24 mouse cellular contexts compared by ENCODE assay signal in genomic region chr10:129490101-129490500, GRCm38 (mm10). TPM values are rescaled to one million over a fixed set of nuclear protein-coding genes. Genes with fewer than 3 reads are reported as not detected.
DNase-seq lines count a peak whose midpoint lies in the region.
"Had no signal": no experiment of that assay in that cellular context is flagged by ENCODE, and none has a peak within 500 bp of the region (broad histone marks: within the 10 kb centered on the region; RNA-seq: fewer than 3 reads in every experiment).

No protein-coding gene starts in this region.

- peak; percentile 4 for DNase-seq in layer of hippocampus, adult 9-11 months
- DNase-seq in layer of hippocampus, postnatal 14 days (ENCODE audit: low spot score in 2 of 2): no peak
- peak; percentile 88 for DNase-seq in brain, adult 2 months (ENCODE audit: low read depth, low spot score)
- DNase-seq in frontal cortex, postnatal 36 days (ENCODE audit: low spot score in 2 of 2): peak; percentile 18 to 46
- DNase-seq in left cerebral cortex, postnatal 36 days (ENCODE audit: low spot score in 2 of 2): peak; percentile 7 to 9
- DNase-seq in cerebellum, postnatal 4 days (ENCODE audit: low spot score in 2 of 2): no peak
- DNase-seq in thymus, postnatal 10 days (ENCODE audit: low spot score in 2 of 2): no peak
- DNase-seq: adrenal gland, postnatal 14 days; cerebellum, adult 11-12 months; cerebellum, adult 9-11 months; gastrocnemius, postnatal 25 days; heart, adult 18-20 months; heart, postnatal 4 days; kidney, adult 8-10 months; kidney, postnatal 10 days; lung, embryonic 14.5 days; lung, postnatal 14 days; midbrain, embryonic 14.5 days; retina, postnatal 1 day; thymus, postnatal 25 days had no signal

- intact Hi-C loops in left cerebral cortex, postnatal 36 days (cut with DNase I): no loop called here

RNA-seq across cellular contexts. Expression of gene Olfr789, which starts 5.5 kb away (rescaled TPM):
- not detected for total RNA-seq in layer of hippocampus, postnatal 14 days (2021)
- not detected for total RNA-seq in left cerebral cortex, postnatal 36 days (2021)
- total RNA-seq: adrenal gland, postnatal 14 days; gastrocnemius, adult 18-20 months; gastrocnemius, postnatal 25 days; heart, adult 18-20 months; heart, postnatal 4 days; layer of hippocampus, postnatal 25 days; liver, adult 2 months; monocyte, adult 5-6 weeks had no signal

RNA-seq across cellular contexts. Expression of gene Olfr790, which starts 8.2 kb away (rescaled TPM):
- total RNA-seq in layer of hippocampus, postnatal 14 days (2021): not detected
- total RNA-seq in left cerebral cortex, postnatal 36 days (2021): not detected
- total RNA-seq: adrenal gland, postnatal 14 days; gastrocnemius, adult 18-20 months; gastrocnemius, postnatal 25 days; heart, adult 18-20 months; heart, postnatal 4 days; layer of hippocampus, postnatal 25 days; liver, adult 2 months; monocyte, adult 5-6 weeks had no signal

RNA-seq across cellular contexts. Expression of gene Olfr788, which starts 19.3 kb away (rescaled TPM):
- total RNA-seq in layer of hippocampus, postnatal 14 days (2021): not detected
- not detected for total RNA-seq in left cerebral cortex, postnatal 36 days (2021)
- total RNA-seq: adrenal gland, postnatal 14 days; gastrocnemius, adult 18-20 months; gastrocnemius, postnatal 25 days; heart, adult 18-20 months; heart, postnatal 4 days; layer of hippocampus, postnatal 25 days; liver, adult 2 months; monocyte, adult 5-6 weeks had no signal

RNA-seq across cellular contexts. Expression of gene Olfr787, which starts 28.4 kb away (rescaled TPM):
- not detected for total RNA-seq in layer of hippocampus, postnatal 14 days (2021)
- total RNA-seq in left cerebral cortex, postnatal 36 days (2021): not detected
- total RNA-seq: adrenal gland, postnatal 14 days; gastrocnemius, adult 18-20 months; gastrocnemius, postnatal 25 days; heart, adult 18-20 months; heart, postnatal 4 days; layer of hippocampus, postnatal 25 days; liver, adult 2 months; monocyte, adult 5-6 weeks had no signal

RNA-seq across cellular contexts. Expression of gene Olfr791, which starts 31.5 kb away (rescaled TPM):
- not detected for total RNA-seq in layer of hippocampus, postnatal 14 days (2021)
- not detected for total RNA-seq in left cerebral cortex, postnatal 36 days (2021)
- total RNA-seq: adrenal gland, postnatal 14 days; gastrocnemius, adult 18-20 months; gastrocnemius, postnatal 25 days; heart, adult 18-20 months; heart, postnatal 4 days; layer of hippocampus, postnatal 25 days; liver, adult 2 months; monocyte, adult 5-6 weeks had no signal

Comparison
In these comparisons a context has a peak if more than half of its experiments do, and no peak if none do; other contexts are left out.
1. DNase-seq: peak in layer of hippocampus, adult 9-11 months (single experiment), brain, adult 2 months (single experiment), frontal cortex, postnatal 36 days (2 of 2) and left cerebral cortex, postnatal 36 days (2 of 2); none in layer of hippocampus, postnatal 14 days (0 of 2), cerebellum, postnatal 4 days (0 of 2) and thymus, postnatal 10 days (0 of 2).